Mouse (Mus musculus): Measurements from ENCODE around the gene Atp13a5.

DNA sequence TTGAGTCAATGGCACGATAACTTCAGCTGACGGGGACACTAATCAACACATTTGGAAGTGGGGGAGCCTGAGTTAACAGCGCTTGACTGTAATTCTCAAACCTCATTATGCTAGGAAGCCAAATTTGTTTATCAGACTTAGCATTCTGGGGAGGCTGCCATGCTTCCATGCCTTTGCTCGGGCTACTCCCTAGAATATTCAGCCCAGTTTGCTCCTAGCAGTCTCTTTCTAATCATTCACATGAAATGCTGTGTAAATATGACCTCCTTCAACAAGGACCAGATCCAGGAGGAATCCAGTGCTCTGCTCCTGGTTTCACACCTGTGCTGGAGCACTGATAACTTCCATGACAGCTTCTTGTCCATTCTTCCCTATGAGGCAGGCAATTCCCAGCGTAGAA is 47.6 kb downstream of the Atp13a5 start:
- TF ChIP-seq CTCF (IDR thresholded peaks at IDR 0.05; ENCODE audit: borderline replicate concordance, control insufficient read depth, extremely low read depth, insufficient read depth, low read length, poor library complexity) (no peak), POLR2A (IDR thresholded peaks at IDR 0.05; ENCODE audit: control insufficient read depth, extremely low read depth, insufficient read depth, low read length, poor library complexity) (no peak)

Measured in thymus, adult 2 months (tissue).